Mouse (Mus musculus) lung, postnatal 14 days (tissue): ENCODE results near the gene Ephb6.
"Not testable (repeated sequence)": the region's sequence is repeated elsewhere in the genome, so short reads cannot be mapped to it uniquely, and the experiment has no call there.

Source experiments
- DNase-seq: peaks from one replicate; pipeline ENCODE4 v3.0.0; 2021

The Ephb6 gene

GRCm38 (mm10) chr6:41605061-41605793 lies at the start of gene Ephb6:
Ephb6 (plus strand) TSS chr6:41605482.
- peak; percentile 78 for DNase-seq

GRCm38 (mm10) chr6:41556389-41556788 lies 48.9 kb upstream of the Ephb6 start:
- no peak for DNase-seq

- DNase-seq: no peak
These were observed 47.8 kb upstream of the Ephb6 start for GRCm38 (mm10) chr6:41557468-41557867.

GRCm38 (mm10) chr6:41558271-41558670 lies 47.0 kb upstream of the Ephb6 start:
- DNase-seq: peak; percentile 6

GRCm38 (mm10) chr6:41559331-41559730 lies 46.0 kb upstream of the Ephb6 start:
- no peak for DNase-seq

GRCm38 (mm10) chr6:41560273-41560672 lies 45.0 kb upstream of the Ephb6 start:
- no peak for DNase-seq

GRCm38 (mm10) chr6:41562598-41562997 lies 42.7 kb upstream of the Ephb6 start:
- no peak for DNase-seq

- DNase-seq: not testable (repeated sequence)
These were observed 42.0 kb upstream of the Ephb6 start for GRCm38 (mm10) chr6:41563104-41563951.

- no peak for DNase-seq
These were observed 40.0 kb upstream of the Ephb6 start for GRCm38 (mm10) chr6:41565261-41565660.

- DNase-seq: no peak
These were observed 38.3 kb upstream of the Ephb6 start for GRCm38 (mm10) chr6:41566965-41567364.

GRCm38 (mm10) chr6:41569078-41569477 lies 36.2 kb upstream of the Ephb6 start:
- no peak for DNase-seq

- no peak for DNase-seq
These were observed 28.7 kb upstream of the Ephb6 start for GRCm38 (mm10) chr6:41576526-41577097.

- no peak for DNase-seq
These were observed 28.0 kb upstream of the Ephb6 start for GRCm38 (mm10) chr6:41577297-41577696.

- no peak for DNase-seq
These were observed 24.0 kb upstream of the Ephb6 start for GRCm38 (mm10) chr6:41581295-41581694.

- no peak for DNase-seq
These were observed 23.1 kb upstream of the Ephb6 start for GRCm38 (mm10) chr6:41582189-41582588.

GRCm38 (mm10) chr6:41604401-41605050 lies 756 bp upstream of the Ephb6 start:
- peak; percentile 46 for DNase-seq

GRCm38 (mm10) chr6:41605794-41606104 lies 467 bp downstream of the Ephb6 start:
- no peak for DNase-seq

- DNase-seq: peak; percentile 75
These were observed 932 bp downstream of the Ephb6 start for GRCm38 (mm10) chr6:41606214-41606613.

- no peak for DNase-seq
These were observed 2.4 kb downstream of the Ephb6 start for GRCm38 (mm10) chr6:41607637-41608036.

- DNase-seq: no peak
These were observed 15.0 kb downstream of the Ephb6 start for GRCm38 (mm10) chr6:41620173-41620798.

- no peak for DNase-seq
These were observed 16.1 kb downstream of the Ephb6 start for GRCm38 (mm10) chr6:41621241-41621990.

GRCm38 (mm10) chr6:41622661-41623060 lies 17.4 kb downstream of the Ephb6 start:
- DNase-seq: peak; percentile 32
